In the genomic region with DNA sequence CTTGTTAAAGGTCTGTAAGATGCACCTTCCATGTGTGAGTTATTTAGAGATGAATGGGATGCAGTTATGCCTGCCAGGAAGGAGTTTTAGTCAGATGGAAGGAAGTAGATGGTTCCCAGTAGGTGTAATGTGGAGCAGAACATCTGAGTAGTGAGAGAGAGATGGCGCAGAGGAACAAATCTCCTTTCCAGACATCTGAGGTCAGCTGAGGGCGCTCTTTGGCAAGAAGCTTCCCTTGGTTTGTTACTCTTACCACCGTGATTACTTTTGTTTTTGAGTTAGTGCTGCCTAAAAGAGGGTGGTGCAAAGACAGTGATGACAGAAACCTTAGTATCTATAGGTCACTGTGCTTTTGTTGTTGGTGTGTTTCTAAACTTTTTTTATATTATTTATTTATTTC, we compare ENCODE assay signal across 26 mouse cellular contexts. TPM values are rescaled to one million over a fixed set of nuclear protein-coding genes. Genes with fewer than 3 reads are reported as not detected.
DNase-seq lines count a peak whose midpoint lies in the region; ATAC-seq and TF ChIP-seq lines count a peak whose summit lies in the region.
"Had no signal": no experiment of that assay in that cellular context is flagged by ENCODE, and none has a peak within 500 bp of the region (broad histone marks: within the 10 kb centered on the region; RNA-seq: fewer than 3 reads in every experiment).

No protein-coding gene starts in this region.

- peak overlapping the region; percentile 6; the same call in 1 of the 2 replicates for H3K27ac ChIP-seq in gastrocnemius, adult 2 months
- no peak overlapping the region for H3K27ac ChIP-seq in liver, postnatal 0 days (ENCODE audit: low read depth)
- H3K27ac ChIP-seq in liver, embryonic 12.5 days, result no peak overlapping the region
- H3K27ac ChIP-seq in ES-Bruce4 (ENCODE audit: insufficient read depth, low read length), result no peak overlapping the region
- H3K27ac ChIP-seq: embryonic facial prominence, embryonic 12.5 days; embryonic facial prominence, embryonic 15.5 days; heart, embryonic 10.5 days; heart, embryonic 13.5 days; hindbrain, embryonic 12.5 days; hindbrain, embryonic 15.5 days had no signal

- no peak overlapping the region for H3K4me2 ChIP-seq in liver, postnatal 0 days (ENCODE audit: low read depth, low read length)
- no peak overlapping the region for H3K4me2 ChIP-seq in liver, embryonic 12.5 days
- H3K4me2 ChIP-seq: embryonic facial prominence, embryonic 12.5 days; embryonic facial prominence, embryonic 15.5 days; heart, embryonic 13.5 days; hindbrain, embryonic 12.5 days; hindbrain, embryonic 15.5 days had no signal

- peak; percentile 37 for DNase-seq in adrenal gland, postnatal 10 days
- DNase-seq in adrenal gland, adult 18-20 months (ENCODE audit: low spot score in 2 of 2), result no peak
- no peak for DNase-seq in gastrocnemius, adult 2 months
- no peak for DNase-seq in gastrocnemius, postnatal 14 days
- DNase-seq in liver, postnatal 0 days, result no peak
- DNase-seq in embryo, embryonic 9.5 days (ENCODE audit: extremely low spot score), result no peak
- DNase-seq: adrenal gland, adult 2 months; B cell, adult 2 months; cerebellum, adult 18-20 months; cerebellum, adult 9-10 months; cerebellum, postnatal 14 days; forebrain, postnatal 0 days; gastrocnemius, postnatal 36 days; heart, postnatal 14 days; kidney, adult 2 months had no signal

- intact Hi-C loops in gastrocnemius, adult 2 months (cut with DNase I), result loop anchor here (5.0 kb wide), 1 partner anchor 37 kb away; a partner anchor contains a TSS
- intact Hi-C loops in gastrocnemius, postnatal 14 days (cut with DNase I; ENCODE audit: low total_unique reads), result no loop called here

- ATAC-seq in liver, postnatal 0 days, result no peak
- ATAC-seq in liver, embryonic 12.5 days, result no peak
- ATAC-seq: activated CD4-positive, CD25-positive, alpha-beta regulatory T cell, adult 4 months; forebrain, embryonic 14.5 days; forebrain, postnatal 0 days; intestine, postnatal 0 days had no signal

- H3K4me1 ChIP-seq in liver, postnatal 0 days (ENCODE audit: insufficient read depth), result 0 out of 2 replicates have a peak, but pooled peaks cover 4% of the 10 kb centered on the region
- H3K4me1 ChIP-seq in liver, embryonic 12.5 days, result peaks cover 9% of the 10 kb centered on the region
- no peaks in the 10 kb centered on the region for H3K4me1 ChIP-seq in ES-Bruce4 (ENCODE audit: control insufficient read depth, insufficient read depth, low read length)
- H3K4me1 ChIP-seq: embryonic facial prominence, embryonic 12.5 days; embryonic facial prominence, embryonic 15.5 days; heart, embryonic 10.5 days; hindbrain, embryonic 12.5 days had no signal

- no peaks in the 10 kb centered on the region for H3K27me3 ChIP-seq in liver, postnatal 0 days (ENCODE audit: insufficient read depth, low read length)
- no peaks in the 10 kb centered on the region for H3K27me3 ChIP-seq in liver, embryonic 12.5 days (replicated peaks)
- no peaks in the 10 kb centered on the region for H3K27me3 ChIP-seq in ES-Bruce4 (ENCODE audit: control insufficient read depth, insufficient read depth, low read length, poor library complexity, severe bottlenecking)
- H3K27me3 ChIP-seq: embryonic facial prominence, embryonic 12.5 days; embryonic facial prominence, embryonic 15.5 days; heart, embryonic 13.5 days; hindbrain, embryonic 12.5 days; hindbrain, embryonic 15.5 days had no signal

- WGBS in liver, postnatal 0 days (ENCODE audit: insufficient replicate concordance), result 77% methylated on average over 3 of the region's 3 CpGs
- 79% methylated on average over 3 of the region's 3 CpGs for WGBS in liver, embryonic 12.5 days (ENCODE audit: insufficient replicate concordance)

- H3K9me3 ChIP-seq in liver, postnatal 0 days (ENCODE audit: low read length), result no peaks in the 10 kb centered on the region
- H3K9me3 ChIP-seq in liver, embryonic 12.5 days (replicated peaks), result no peaks in the 10 kb centered on the region
- H3K9me3 ChIP-seq in ES-Bruce4 (replicated peaks; ENCODE audit: control insufficient read depth, insufficient read depth, low read length, poor library complexity, severe bottlenecking), result no peaks in the 10 kb centered on the region
- H3K9me3 ChIP-seq: embryonic facial prominence, embryonic 12.5 days; embryonic facial prominence, embryonic 15.5 days; heart, embryonic 10.5 days; heart, embryonic 13.5 days; hindbrain, embryonic 12.5 days; hindbrain, embryonic 15.5 days had no signal

- peak overlapping the region; percentile 17 for H3K4me3 ChIP-seq in gastrocnemius, adult 2 months
- H3K4me3 ChIP-seq in liver, postnatal 0 days (ENCODE audit: low read depth, low read length), result no peak overlapping the region
- no peak overlapping the region for H3K4me3 ChIP-seq in liver, embryonic 12.5 days
- no peak overlapping the region for H3K4me3 ChIP-seq in ES-Bruce4 (ENCODE audit: low read depth, low read length)
- H3K4me3 ChIP-seq: embryonic facial prominence, embryonic 12.5 days; embryonic facial prominence, embryonic 15.5 days; heart, embryonic 10.5 days; heart, embryonic 13.5 days; hindbrain, embryonic 12.5 days; hindbrain, embryonic 15.5 days had no signal

- TF ChIP-seq EP300 in liver, postnatal 0 days (IDR thresholded peaks at IDR 0.05; ENCODE audit: low read depth), result no peak
- no peak for TF ChIP-seq EP300 in ES-Bruce4 (IDR thresholded peaks at IDR 0.05; ENCODE audit: insufficient read depth, low read depth, low read length)

- no peak for TF ChIP-seq POLR2A in ES-Bruce4 (IDR thresholded peaks at IDR 0.05; ENCODE audit: insufficient read depth, low read length)

- H3K9ac ChIP-seq in liver, postnatal 0 days (replicated peaks), result no peak overlapping the region
- no peak overlapping the region for H3K9ac ChIP-seq in liver, embryonic 12.5 days
- H3K9ac ChIP-seq in ES-Bruce4 (ENCODE audit: low read depth, poor library complexity, severe bottlenecking), result no peak overlapping the region
- H3K9ac ChIP-seq: embryonic facial prominence, embryonic 12.5 days; embryonic facial prominence, embryonic 15.5 days; forebrain, postnatal 0 days; heart, embryonic 13.5 days; hindbrain, embryonic 12.5 days; hindbrain, embryonic 15.5 days had no signal

- peaks cover 35% of the 10 kb centered on the region for H3K36me3 ChIP-seq in liver, postnatal 0 days (replicated peaks; ENCODE audit: insufficient read depth, low read length)
- H3K36me3 ChIP-seq in liver, embryonic 12.5 days, result peaks cover 73% of the 10 kb centered on the region
- H3K36me3 ChIP-seq in ES-Bruce4 (ENCODE audit: control insufficient read depth, insufficient read depth, low read length, poor library complexity, severe bottlenecking), result peaks cover 31% of the 10 kb centered on the region

- no peak for TF ChIP-seq CTCF in gastrocnemius, adult 2 months (IDR thresholded peaks at IDR 0.05)
- 0 out of 2 replicates have a peak, but pooled peaks have one; percentile 3 for TF ChIP-seq CTCF in liver, postnatal 0 days (IDR thresholded peaks at IDR 0.05; ENCODE audit: low read depth)
- peak; percentile 3 for TF ChIP-seq CTCF in ES-Bruce4 (IDR thresholded peaks at IDR 0.05; ENCODE audit: low read depth, low read length)

RNA-seq across cellular contexts. Expression of a gene that starts 8.8 kb away (rescaled TPM):
- 100 to 1,000 TPM; 108 to 129 TPM for total RNA-seq in adrenal gland, postnatal 10 days (2021)
- 100 to 1,000 TPM in 1 of 2 experiments, 10 to 100 TPM in 1; 91.5 to 107 TPM for total RNA-seq in adrenal gland, adult 18-20 months (2021)
- total RNA-seq in gastrocnemius, adult 2 months (2021), result 10 to 100 TPM; 53.3 to 58.9 TPM
- 10 to 100 TPM; 58.8 to 59.5 TPM for total RNA-seq in gastrocnemius, postnatal 14 days (2021)
- polyA plus RNA-seq in liver, postnatal 0 days (2015; fragmentation: Nextera tagmentation; extraction: Ambion mirVana), result 26.2 and 27.1 TPM in 2 replicates
- 78.6 and 81.6 TPM in 2 replicates for polyA plus RNA-seq in liver, embryonic 12.5 days (2016; fragmentation: Nextera tagmentation; extraction: Ambion mirVana)
- 139 and 145 TPM in 2 replicates for polyA plus RNA-seq in ES-Bruce4 (2011; ENCODE audit: insufficient read depth, insufficient read length, low read depth, missing spikeins)

RNA-seq across cellular contexts. Expression of a gene that starts 17.9 kb away (rescaled TPM):
- 100 to 1,000 TPM; 137 to 147 TPM for total RNA-seq in adrenal gland, postnatal 10 days (2021)
- 100 to 1,000 TPM; 144 to 180 TPM for total RNA-seq in adrenal gland, adult 18-20 months (2021)
- 10 to 100 TPM; 75.4 to 80.6 TPM for total RNA-seq in gastrocnemius, adult 2 months (2021)
- 10 to 100 TPM; 65.9 to 72.6 TPM for total RNA-seq in gastrocnemius, postnatal 14 days (2021)
- polyA plus RNA-seq in liver, postnatal 0 days (2015; fragmentation: Nextera tagmentation; extraction: Ambion mirVana), result 33.0 and 33.3 TPM in 2 replicates
- 74.4 and 79.9 TPM in 2 replicates for polyA plus RNA-seq in liver, embryonic 12.5 days (2016; fragmentation: Nextera tagmentation; extraction: Ambion mirVana)
- polyA plus RNA-seq in ES-Bruce4 (2011; ENCODE audit: insufficient read depth, insufficient read length, low read depth, missing spikeins), result 348 and 395 TPM in 2 replicates

RNA-seq across cellular contexts. Expression of a gene that starts 34.7 kb away (rescaled TPM):
- total RNA-seq in adrenal gland, postnatal 10 days (2021), result 10 to 100 TPM; 80.6 to 83.7 TPM
- total RNA-seq in adrenal gland, adult 18-20 months (2021), result 100 to 1,000 TPM in 1 of 2 experiments, 10 to 100 TPM in 1; 99.7 to 135 TPM
- total RNA-seq in gastrocnemius, adult 2 months (2021), result 10 to 100 TPM; 59.7 to 67.4 TPM
- 10 to 100 TPM; 50.6 to 55.4 TPM for total RNA-seq in gastrocnemius, postnatal 14 days (2021)
- polyA plus RNA-seq in liver, postnatal 0 days (2015; fragmentation: Nextera tagmentation; extraction: Ambion mirVana), result 45.6 and 49.5 TPM in 2 replicates
- 173 and 184 TPM in 2 replicates for polyA plus RNA-seq in liver, embryonic 12.5 days (2016; fragmentation: Nextera tagmentation; extraction: Ambion mirVana)
- polyA plus RNA-seq in ES-Bruce4 (2011; ENCODE audit: insufficient read depth, insufficient read length, low read depth, missing spikeins), result 387 and 445 TPM in 2 replicates

RNA-seq across cellular contexts. Expression of a gene that starts 35.0 kb away (rescaled TPM):
- total RNA-seq in adrenal gland, postnatal 10 days (2021), result 100 to 1,000 TPM; 124 to 156 TPM
- total RNA-seq in adrenal gland, adult 18-20 months (2021), result 100 to 1,000 TPM; 172 to 248 TPM
- 100 to 1,000 TPM; 124 TPM for total RNA-seq in gastrocnemius, adult 2 months (2021)
- 10 to 100 TPM; 85.9 to 92.0 TPM for total RNA-seq in gastrocnemius, postnatal 14 days (2021)
- polyA plus RNA-seq in liver, postnatal 0 days (2015; fragmentation: Nextera tagmentation; extraction: Ambion mirVana), result 13.8 and 17.0 TPM in 2 replicates
- 48.0 and 52.1 TPM in 2 replicates for polyA plus RNA-seq in liver, embryonic 12.5 days (2016; fragmentation: Nextera tagmentation; extraction: Ambion mirVana)
- polyA plus RNA-seq in ES-Bruce4 (2011; ENCODE audit: insufficient read depth, insufficient read length, low read depth, missing spikeins), result 86.0 and 90.9 TPM in 2 replicates

RNA-seq across cellular contexts. Expression of a gene that starts 41.8 kb away (rescaled TPM):
- total RNA-seq in adrenal gland, postnatal 10 days (2021), result 10 to 100 TPM; 64.1 to 68.2 TPM
- total RNA-seq in adrenal gland, adult 18-20 months (2021), result 10 to 100 TPM; 50.8 to 51.0 TPM
- total RNA-seq in gastrocnemius, adult 2 months (2021), result 10 to 100 TPM; 20.6 to 39.2 TPM
- total RNA-seq in gastrocnemius, postnatal 14 days (2021), result 10 to 100 TPM; 30.0 to 32.9 TPM
- 26.5 and 26.8 TPM in 2 replicates for polyA plus RNA-seq in liver, postnatal 0 days (2015; fragmentation: Nextera tagmentation; extraction: Ambion mirVana)
- 34.8 and 38.9 TPM in 2 replicates for polyA plus RNA-seq in liver, embryonic 12.5 days (2016; fragmentation: Nextera tagmentation; extraction: Ambion mirVana)
- polyA plus RNA-seq in ES-Bruce4 (2011; ENCODE audit: insufficient read depth, insufficient read length, low read depth, missing spikeins), result 24.7 and 29.7 TPM in 2 replicates
